Mouse (Mus musculus): ENCODE results near the gene Cabp1.
"Not testable (repeated sequence)": the region's sequence is repeated elsewhere in the genome, so short reads cannot be mapped to it uniquely, and the experiment has no call there.

Gene Cabp1

DNA sequence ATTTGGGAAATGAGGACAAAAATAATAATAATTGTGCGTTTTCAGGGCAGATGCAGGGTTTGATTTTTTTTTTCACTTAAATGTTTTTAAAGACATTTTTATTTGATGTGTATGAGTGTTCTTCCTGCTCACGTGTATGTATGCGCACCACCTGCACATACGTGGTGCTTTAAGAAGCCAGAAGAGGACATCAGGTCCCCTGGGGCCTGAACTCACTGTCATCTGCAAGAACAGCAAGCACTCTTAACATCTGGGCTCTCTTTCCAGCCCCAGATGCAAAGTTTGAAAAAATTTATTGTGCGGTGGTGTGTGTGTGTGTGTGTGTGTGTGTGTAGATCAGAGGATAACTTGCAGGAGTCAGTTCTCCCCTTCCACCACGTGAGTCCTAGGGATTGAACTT, 16.3 kb downstream of the Cabp1 start:
- no peak for DNase-seq (ENCODE audit: low spot score in 2 of 2)

GRCm38 (mm10) chr5:115174554-115174953, 19.6 kb downstream of the Cabp1 start:
- DNase-seq (ENCODE audit: low spot score in 2 of 2) = peak in 1 of 2 experiments; percentile 27

- DNase-seq (ENCODE audit: low spot score in 2 of 2) = no peak
Measured at GRCm38 (mm10) chr5:115170150-115170549, 24.0 kb downstream of the Cabp1 start.

GRCm38 (mm10) chr5:115168641-115169415, 25.4 kb downstream of the Cabp1 start:
- DNase-seq (ENCODE audit: low spot score in 2 of 2) = peak in 1 of 2 experiments; percentile 50

GRCm38 (mm10) chr5:115167396-115167795, 26.8 kb downstream of the Cabp1 start:
- peak; percentile 80 to 81 for DNase-seq (ENCODE audit: low spot score in 2 of 2)

DNA sequence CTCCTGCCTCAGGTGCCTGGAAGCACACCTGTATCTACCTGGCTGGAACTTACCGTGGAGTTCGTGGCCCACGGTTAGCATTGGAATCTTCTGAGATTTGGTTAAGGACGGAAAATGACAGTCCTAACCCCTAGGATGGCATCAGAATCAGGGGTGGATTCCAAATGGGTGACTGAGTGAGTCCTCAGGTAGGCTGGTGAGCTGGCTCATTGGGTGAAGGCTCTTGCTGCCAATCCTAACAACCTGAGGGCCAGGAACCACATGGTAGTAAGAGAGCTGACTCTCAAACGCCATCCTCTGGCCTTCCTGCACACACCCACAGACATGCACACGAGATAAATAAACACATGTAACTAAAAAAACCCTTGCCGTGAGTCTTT, 27.4 kb downstream of the Cabp1 start:
- no peak for DNase-seq (ENCODE audit: low spot score in 2 of 2)

DNA sequence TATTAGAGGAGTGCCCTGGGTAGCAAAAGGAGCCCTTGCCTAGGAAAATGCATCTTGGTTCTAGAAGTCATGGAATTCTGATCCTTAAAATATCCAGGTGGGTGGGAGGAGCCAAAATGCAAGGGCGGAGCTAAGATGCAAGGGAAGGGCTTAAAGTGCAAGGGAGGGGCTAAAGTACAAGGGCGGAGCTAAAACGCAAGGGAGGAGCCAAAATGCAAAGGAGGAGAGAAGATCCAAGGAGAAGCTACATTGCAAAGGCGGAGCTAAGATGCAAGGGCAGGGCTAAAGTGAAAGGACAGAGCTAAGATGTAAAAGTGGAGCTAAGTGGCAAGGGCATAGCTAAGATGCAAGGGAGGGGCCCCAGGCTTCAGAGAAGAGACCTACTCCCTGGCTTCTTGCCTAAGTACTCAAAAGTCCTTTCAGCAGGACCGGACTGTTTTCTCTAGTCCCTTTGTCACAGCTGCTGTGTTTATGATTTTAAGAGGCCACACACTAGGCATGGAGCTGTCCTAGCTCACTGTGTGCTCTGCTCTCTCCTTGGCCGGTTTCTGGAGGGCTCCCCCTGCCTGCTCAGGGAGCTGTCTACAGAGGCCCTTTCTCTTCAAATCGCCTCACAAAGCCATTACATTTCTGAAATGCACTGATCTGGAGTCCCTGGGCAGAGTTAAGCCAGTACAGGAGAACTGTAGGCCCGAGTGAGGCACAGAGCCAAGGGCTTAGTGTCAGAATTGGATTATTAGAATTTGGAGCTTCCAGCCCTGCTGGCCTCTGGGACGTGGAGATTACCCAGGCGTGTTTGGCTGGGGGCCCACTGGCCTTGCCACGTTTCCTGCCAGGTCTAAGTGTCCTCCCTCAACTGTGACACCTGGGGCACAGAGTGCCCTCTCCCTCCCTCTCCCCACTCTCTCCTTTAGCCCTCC, 28.0 kb downstream of the Cabp1 start:
- DNase-seq (ENCODE audit: low spot score in 2 of 2) = no peak

DNA sequence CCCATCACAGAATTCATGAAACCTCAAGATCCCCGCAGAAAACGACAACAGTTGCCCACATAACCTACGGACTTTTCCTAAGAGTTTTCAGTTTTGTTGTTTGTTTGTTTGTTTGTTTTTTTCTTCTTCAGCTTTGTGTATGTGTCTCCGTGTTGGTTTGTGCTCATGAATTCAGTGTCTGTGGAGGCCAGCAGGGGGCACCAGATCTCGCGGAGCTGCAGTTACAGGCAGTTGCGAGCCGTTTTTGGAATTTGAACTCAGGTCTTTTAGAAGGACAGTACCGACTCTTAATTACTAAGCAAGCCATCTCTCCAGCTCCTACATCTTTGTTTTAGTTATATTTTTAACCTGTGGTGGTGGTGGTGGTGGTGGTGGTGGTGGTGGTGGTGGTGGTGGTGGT, 28.8 kb downstream of the Cabp1 start:
- no peak for DNase-seq (ENCODE audit: low spot score in 2 of 2)

GRCm38 (mm10) chr5:115164446-115164845, 29.7 kb downstream of the Cabp1 start:
- not testable (repeated sequence) for DNase-seq (ENCODE audit: low spot score in 2 of 2)

GRCm38 (mm10) chr5:115163563-115163962, 30.6 kb downstream of the Cabp1 start:
- peak; percentile 61 to 69 for DNase-seq (ENCODE audit: low spot score in 2 of 2)

- DNase-seq (ENCODE audit: low spot score in 2 of 2) = not testable (repeated sequence)
Measured at GRCm38 (mm10) chr5:115161940-115162279, 32.3 kb downstream of the Cabp1 start.

DNA sequence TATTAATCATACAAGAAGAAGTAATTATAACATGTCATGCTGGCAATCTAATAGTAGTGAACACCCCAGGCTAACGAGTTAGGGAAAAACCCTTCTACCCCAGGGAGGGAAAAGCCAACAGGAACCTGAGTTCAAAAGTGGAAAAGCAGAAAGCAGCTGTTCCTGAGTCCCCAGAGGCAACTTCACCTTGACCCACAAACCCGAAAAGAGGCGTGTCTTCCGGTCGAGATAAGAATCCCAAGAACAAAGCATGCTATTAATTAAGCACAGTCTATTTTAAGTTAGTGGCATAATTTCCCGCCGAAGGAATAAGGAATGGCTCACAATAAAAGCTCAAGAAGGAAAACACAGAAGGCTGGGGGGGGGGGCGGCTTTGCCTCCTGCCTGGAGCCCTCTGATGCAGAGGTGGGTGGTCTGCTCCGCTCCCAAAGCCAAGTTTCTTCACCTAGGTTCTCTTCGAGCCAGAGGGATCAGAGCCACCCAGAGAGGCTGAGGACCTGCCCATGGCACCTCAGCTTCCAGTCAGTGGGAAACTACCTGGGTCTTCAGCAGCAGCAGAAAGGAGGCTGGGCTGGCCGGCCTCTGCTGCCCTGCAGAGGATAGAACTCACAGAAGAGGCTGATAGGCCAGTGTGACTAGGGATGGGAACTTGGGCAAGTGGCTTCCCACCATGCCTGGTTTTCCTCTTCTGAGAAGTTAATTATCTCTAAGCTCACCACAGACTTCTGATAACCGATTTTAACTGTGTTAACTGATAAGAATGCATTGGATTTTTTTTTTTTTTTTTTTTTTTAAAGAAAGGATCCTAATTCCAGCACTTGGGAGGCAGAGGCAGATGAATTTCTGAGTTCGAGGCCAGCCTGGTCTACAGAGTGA, 32.9 kb downstream of the Cabp1 start:
- no peak for DNase-seq (ENCODE audit: low spot score in 2 of 2)

DNA sequence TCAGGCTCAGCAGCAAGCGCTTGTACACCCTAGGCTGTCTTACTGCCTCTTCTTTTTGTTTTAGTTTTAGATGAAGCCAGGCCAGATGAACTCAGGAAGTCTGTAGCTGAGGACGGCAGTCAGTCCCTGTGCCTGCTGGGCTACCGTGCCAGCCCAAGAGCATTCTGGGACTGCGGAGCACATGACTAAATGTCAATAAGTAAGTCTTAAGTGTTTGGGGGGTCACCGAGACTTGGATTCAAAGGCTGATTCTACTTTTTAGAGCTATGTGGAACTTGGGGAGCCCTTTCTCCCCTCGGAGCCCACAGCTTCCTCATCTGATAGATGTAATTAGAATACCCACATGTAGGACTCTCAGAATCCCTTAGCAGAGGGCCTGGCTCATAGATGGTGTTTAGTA, 33.5 kb downstream of the Cabp1 start:
- no peak for DNase-seq (ENCODE audit: low spot score in 2 of 2)

- DNase-seq (ENCODE audit: low spot score in 2 of 2) = no peak
Measured at GRCm38 (mm10) chr5:115159165-115159564, 35.0 kb downstream of the Cabp1 start.

DNA sequence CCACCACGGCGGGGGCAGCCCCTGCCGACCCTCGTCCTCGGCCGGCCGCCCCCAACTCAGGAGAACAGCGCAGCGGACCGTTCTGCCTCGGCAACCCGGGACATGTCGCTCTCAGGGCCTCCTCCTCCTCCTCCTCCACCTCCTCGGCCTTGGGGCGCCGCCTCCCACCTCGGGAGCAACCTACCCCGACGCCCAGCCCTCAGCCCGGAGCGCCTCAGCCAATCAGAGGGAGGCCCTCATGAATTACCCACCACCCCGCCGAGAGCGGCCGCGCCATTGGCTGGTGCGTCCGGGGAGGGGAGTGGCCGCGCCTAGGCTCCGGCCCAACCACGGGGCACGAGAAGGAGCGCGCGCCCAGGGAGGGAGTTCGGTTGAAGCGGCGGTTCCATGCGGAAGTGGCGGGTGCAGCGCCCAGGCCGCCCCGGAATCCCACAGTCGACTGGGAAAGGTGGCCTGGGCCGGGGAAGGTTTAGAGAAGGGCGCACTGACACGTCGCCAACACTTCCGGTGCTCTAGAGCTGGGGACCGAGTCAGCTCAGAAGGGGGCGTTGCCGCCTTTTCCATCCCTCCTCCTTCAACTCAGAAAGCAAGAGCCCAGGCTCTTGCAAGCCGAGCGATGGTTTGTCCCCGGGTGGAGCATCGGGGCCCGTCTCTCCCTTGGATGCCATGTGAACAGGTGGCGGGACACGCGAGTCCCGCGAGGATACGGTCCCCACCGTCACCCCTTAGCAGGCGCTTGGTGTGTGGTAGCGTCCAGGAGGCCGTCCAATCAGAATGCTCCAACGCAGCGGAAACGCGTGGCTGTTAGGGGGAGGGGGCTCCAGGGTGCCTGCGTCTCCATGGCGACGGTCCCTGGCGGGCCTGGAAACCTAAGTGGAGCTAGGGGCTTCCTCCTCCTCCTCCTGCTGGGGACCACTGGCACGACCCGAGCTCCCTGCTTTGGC, 35.9 kb downstream of the Cabp1 start, which contains the start of gene Mlec:
Mlec (minus strand) TSS at position 140 of the 944 bp plus-strand sequence.
- DNase-seq (ENCODE audit: low spot score in 2 of 2) = peak; percentile 98 to 100

- DNase-seq (ENCODE audit: low spot score in 2 of 2) = peak; percentile 34 to 37
Measured at GRCm38 (mm10) chr5:115156933-115157589, 37.1 kb downstream of the Cabp1 start.

- peak in 1 of 2 experiments; percentile 28 for DNase-seq (ENCODE audit: low spot score in 2 of 2)
Measured at GRCm38 (mm10) chr5:115156401-115156800, 37.8 kb downstream of the Cabp1 start.

- no peak for DNase-seq (ENCODE audit: low spot score in 2 of 2)
Measured at GRCm38 (mm10) chr5:115155831-115156230, 38.4 kb downstream of the Cabp1 start.

DNA sequence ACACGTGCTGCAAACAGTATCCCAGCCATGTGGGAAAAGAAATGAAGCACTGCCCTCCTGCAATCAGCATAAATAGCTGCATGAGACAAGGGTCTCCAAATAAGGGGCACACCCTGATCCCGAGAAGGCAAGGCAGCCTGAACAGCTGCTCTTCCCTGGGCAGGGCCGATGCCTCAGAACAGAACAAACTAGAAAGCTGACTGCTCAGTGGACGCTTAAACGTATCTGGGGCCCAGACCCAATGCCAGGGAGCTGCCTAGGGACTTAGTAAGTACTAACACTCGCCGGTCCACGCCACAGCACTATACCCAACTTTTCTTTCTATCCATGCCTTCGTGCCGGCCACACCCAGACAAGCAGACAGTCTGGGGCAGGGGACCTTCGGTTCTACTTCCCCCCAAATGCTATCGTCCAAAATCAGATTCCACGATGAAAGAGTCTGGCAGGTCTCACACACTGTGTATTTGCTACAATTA, 39.0 kb downstream of the Cabp1 start:
- no peak for DNase-seq (ENCODE audit: low spot score in 2 of 2)
